27 mouse cellular contexts compared by ENCODE assay signal in genomic region chr1:55517182-55517581, GRCm38 (mm10).
A peak's percentile ranks its signal among the peaks of the same experiment; 100 is the strongest.
DNase-seq lines count a peak whose midpoint lies in the region; ATAC-seq and TF ChIP-seq lines count a peak whose summit lies in the region.
"Had no signal": no experiment of that assay in that cellular context is flagged by ENCODE, and none has a peak within 500 bp of the region (broad histone marks: within the 10 kb centered on the region; RNA-seq: fewer than 3 reads in every experiment).

No protein-coding gene starts in this region.

- peak; percentile 89 for ATAC-seq in frontal cortex, adult (ENCODE audit: low TSS enrichment)
- ATAC-seq: activated CD4-positive, CD25-positive, alpha-beta regulatory T cell, adult 4 months; CD4-positive, CD25-positive, alpha-beta regulatory T cell, adult 4 months; forebrain, embryonic 14.5 days; forebrain, embryonic 16.5 days; Patski had no signal

- no peak for TF ChIP-seq CTCF in layer of hippocampus, adult 2 months (conservative IDR thresholded peaks at IDR 0.05)

- H3K4me3 ChIP-seq in layer of hippocampus, adult 2 months, result no peak overlapping the region
- H3K4me3 ChIP-seq: embryonic facial prominence, embryonic 13.5 days; embryonic facial prominence, embryonic 15.5 days; erythroblast, embryonic 14.5 days; forebrain, embryonic 10.5 days; forebrain, embryonic 12.5 days had no signal

- H3K27ac ChIP-seq in layer of hippocampus, adult 2 months, result peak overlapping the region; percentile 52; the same call in 1 of the 2 replicates
- H3K27ac ChIP-seq: embryonic facial prominence, embryonic 13.5 days; embryonic facial prominence, embryonic 15.5 days; forebrain, embryonic 10.5 days; forebrain, embryonic 12.5 days had no signal

- no peak for DNase-seq in frontal cortex, postnatal 10 days (ENCODE audit: low spot score in 2 of 2)
- DNase-seq in layer of hippocampus, adult 2 months (ENCODE audit: low spot score in 2 of 2), result no peak
- no peak for DNase-seq in layer of hippocampus, adult 9-10 months (ENCODE audit: low spot score)
- peak; percentile 17 to 55 for DNase-seq in left cerebral cortex, postnatal 25 days (ENCODE audit: low spot score in 2 of 2)
- DNase-seq in left cerebral cortex, postnatal 14 days (ENCODE audit: low spot score in 2 of 2), result no peak
- DNase-seq: adrenal gland, adult 8-10 months; adrenal gland, postnatal 14 days; adrenal gland, postnatal 36 days; B cell, adult 2 months; cerebellum, adult 11 months; cerebellum, adult 18-20 months; cerebellum, adult 8-10 months; cerebellum, adult 9-11 months; cerebellum, postnatal 14 days; cerebellum, postnatal 36 days; embryo, embryonic 11 days had no signal

- intact Hi-C loops in left cerebral cortex, postnatal 25 days (cut with DNase I), result no loop called here
- intact Hi-C loops in left cerebral cortex, postnatal 14 days (cut with DNase I), result no loop called here

Comparison
In these comparisons a context has a peak if more than half of its experiments do, and no peak if none do; other contexts are left out.
1. DNase-seq: peak in left cerebral cortex, postnatal 25 days (2 of 2); none in frontal cortex, postnatal 10 days (0 of 2), layer of hippocampus, adult 2 months (0 of 2), layer of hippocampus, adult 9-10 months (single experiment) and left cerebral cortex, postnatal 14 days (0 of 2).